Mouse (Mus musculus) MEL (cell line): ENCODE results near the gene Iqcf1.

Experiments used
- CHD2 ChIP-seq: IDR thresholded peaks from 2 replicates; pipeline ENCODE4 v1.6.1; 2011; ENCODE audit warnings: low read length, improper control_type of control experiment
- CTCF ChIP-seq, 3 experiments: IDR thresholded peaks in 2 of 3; conservative IDR thresholded peaks in 1 of 3; 2 replicates each; pipeline ENCODE4 v1.5.1; 2011 to 2012; ENCODE audit warnings: low read length in 3 of 3, low read depth in 2 of 3, mild to moderate bottlenecking in 2 of 3, improper control_type of control experiment in 1 of 3, inconsistent platforms in 1 of 3, mixed read lengths in 1 of 3, moderate library complexity in 1 of 3; ENCODE audit not compliant: control insufficient read depth in 1 of 3, insufficient read depth in 1 of 3, poor library complexity in 1 of 3, severe bottlenecking in 1 of 3
- EP300 ChIP-seq, 2 experiments: IDR thresholded peaks; 2 replicates each; pipeline ENCODE4 v1.6.1; 2011; ENCODE audit warnings: improper control_type of control experiment in 2 of 2, low read length in 2 of 2, low read depth in 1 of 2, mild to moderate bottlenecking in 1 of 2
- POLR2AphosphoS2 ChIP-seq: IDR thresholded peaks from 2 replicates; pipeline ENCODE4 v1.6.1; 2011; ENCODE audit warnings: low read length, improper control_type of control experiment
- TAL1 ChIP-seq: IDR thresholded peaks from 2 replicates; pipeline ENCODE4 v1.6.1; 2012; ENCODE audit warnings: mild to moderate bottlenecking, inconsistent platforms, low read length, moderate library complexity, mixed read lengths
- ZC3H11A ChIP-seq: IDR thresholded peaks from 2 replicates; pipeline ENCODE4 v1.6.1; 2012; ENCODE audit warnings: low read depth, mild to moderate bottlenecking, inconsistent platforms, low read length, improper control_type of control experiment
- ZMIZ1 ChIP-seq: IDR thresholded peaks from 2 replicates; pipeline ENCODE4 v1.6.1; 2012; ENCODE audit warnings: low read depth, mild to moderate bottlenecking, inconsistent platforms, low read length, improper control_type of control experiment, moderate library complexity
- ZNF384 ChIP-seq: IDR thresholded peaks from 2 replicates; pipeline ENCODE4 v1.6.1; 2012; ENCODE audit warnings: low read depth, mild to moderate bottlenecking, inconsistent platforms, low read length, improper control_type of control experiment

DNA sequence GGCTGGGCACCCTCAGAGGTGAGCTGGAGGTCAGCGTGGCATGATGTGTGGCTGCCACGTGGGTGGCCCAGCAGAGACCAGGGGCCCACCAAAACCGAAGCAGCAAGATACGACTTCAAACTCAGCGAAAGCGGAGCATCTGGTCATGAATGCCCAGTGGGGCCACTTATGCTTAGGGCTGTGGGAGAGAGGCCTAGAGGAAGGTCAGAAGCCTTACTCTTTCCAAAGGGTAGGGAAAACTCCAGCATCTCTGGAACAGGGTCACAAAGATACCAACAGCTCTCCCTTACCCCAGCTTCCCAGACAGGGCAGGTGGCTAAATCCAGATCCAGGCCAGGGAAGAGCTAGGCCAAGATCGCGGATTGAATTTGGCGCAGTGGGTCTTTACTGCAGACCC lies 42.6 kb upstream of the Iqcf1 start:
- TF ChIP-seq CTCF (IDR thresholded peaks at IDR 0.05 in 2 of 3, conservative IDR thresholded peaks at IDR 0.05 in 1 of 3; ENCODE audit: control insufficient read depth in 1 of 3, insufficient read depth in 1 of 3, low read depth in 2 of 3, low read length in 3 of 3, poor library complexity in 1 of 3, severe bottlenecking in 1 of 3) (no peak), EP300 (IDR thresholded peaks at IDR 0.05; ENCODE audit: low read depth in 1 of 2, low read length in 2 of 2) (no peak), ZNF384 (no peak), POLR2AphosphoS2 (no peak), CHD2 (no peak), ZC3H11A (no peak), TAL1 (no peak), ZMIZ1 (no peak)
